Mouse (Mus musculus) adipocyte (in vitro differentiated cells): ENCODE data around the gene Cmtr1.

ENCODE experiments used
- DNase-seq: peaks from one replicate; pipeline ENCODE4 v3.0.0-alpha.2; 2016; ENCODE audit warnings: low spot score

Gene Cmtr1

DNA sequence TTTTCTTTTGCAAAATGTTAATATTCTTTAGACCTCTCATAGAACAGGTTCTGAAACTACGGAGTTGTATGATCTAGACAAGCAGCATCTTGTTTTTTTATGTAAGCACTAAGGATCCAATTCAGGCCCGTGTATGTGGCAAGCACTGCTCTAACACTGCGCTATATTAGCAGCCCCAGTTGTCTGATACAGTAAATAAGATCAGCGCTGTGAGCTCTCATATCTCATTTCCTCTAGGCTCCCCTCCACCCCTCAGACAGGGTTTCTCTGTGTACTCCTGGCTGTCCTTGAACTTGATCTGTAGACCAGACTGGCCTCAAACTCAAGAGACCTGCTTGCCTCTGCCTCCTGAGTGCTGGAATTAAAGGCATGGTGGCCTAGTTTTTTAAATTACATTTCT, 8.6 kb downstream of the Cmtr1 start:
- DNase-seq = no peak

DNA sequence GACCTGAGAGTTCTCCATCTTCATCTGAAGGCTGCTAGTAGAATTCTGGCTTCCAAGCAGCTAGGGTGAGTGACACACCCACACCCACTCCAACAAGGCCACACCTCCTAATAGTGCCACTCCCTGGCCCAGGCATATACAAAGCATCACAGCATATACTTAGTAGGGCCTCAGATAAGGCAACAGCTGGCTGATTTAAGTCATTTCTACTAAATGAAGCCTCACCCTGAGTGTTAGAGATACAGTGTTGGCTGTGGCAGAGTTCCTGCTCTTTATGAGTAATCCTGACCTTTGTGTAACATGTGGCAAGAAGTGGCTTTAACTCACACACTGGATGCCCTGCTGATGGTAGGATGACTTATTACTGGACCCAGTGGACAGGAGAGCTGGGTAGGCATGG, 9.5 kb downstream of the Cmtr1 start:
- DNase-seq = peak; percentile 60

DNA sequence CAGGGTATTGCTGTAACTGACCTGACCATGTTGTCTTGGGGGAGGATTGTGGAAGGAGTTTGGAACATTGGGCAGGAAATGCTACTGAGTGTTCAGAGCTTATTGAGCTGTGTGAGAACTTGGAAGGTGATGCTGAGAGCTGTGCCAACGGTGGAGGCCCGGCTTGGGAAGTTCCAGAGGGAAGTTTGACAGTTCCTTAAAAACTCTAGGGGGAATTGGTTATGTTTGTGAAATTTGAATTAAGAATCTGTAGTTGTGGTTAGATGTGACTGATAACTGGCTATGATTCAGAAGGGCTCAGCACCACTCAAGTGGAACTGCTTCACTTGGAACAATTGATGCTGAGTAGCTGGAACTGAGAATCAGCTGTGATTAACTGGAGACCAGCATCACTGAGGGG, 10.6 kb downstream of the Cmtr1 start:
- peak; percentile 52 for DNase-seq

DNA sequence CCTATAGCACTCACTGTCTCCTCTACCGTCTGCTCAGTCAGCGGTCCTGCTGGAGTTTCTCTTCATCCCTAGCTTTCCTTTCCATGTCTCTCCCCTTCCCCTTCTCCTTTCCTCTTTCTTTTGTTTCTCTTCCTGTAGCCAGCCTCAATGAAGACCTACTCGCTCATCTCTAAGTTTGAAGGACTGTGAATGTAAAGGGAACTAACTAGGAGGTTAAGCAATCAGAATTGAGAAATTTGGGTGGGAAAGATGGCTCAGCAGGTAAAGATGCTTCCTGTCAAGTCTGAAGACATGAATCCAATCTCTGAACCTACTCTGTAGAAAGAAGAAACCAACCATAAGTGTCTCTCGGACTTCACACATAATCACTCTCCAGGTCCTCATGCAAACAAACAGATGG, 12.9 kb downstream of the Cmtr1 start:
- DNase-seq = no peak

DNA sequence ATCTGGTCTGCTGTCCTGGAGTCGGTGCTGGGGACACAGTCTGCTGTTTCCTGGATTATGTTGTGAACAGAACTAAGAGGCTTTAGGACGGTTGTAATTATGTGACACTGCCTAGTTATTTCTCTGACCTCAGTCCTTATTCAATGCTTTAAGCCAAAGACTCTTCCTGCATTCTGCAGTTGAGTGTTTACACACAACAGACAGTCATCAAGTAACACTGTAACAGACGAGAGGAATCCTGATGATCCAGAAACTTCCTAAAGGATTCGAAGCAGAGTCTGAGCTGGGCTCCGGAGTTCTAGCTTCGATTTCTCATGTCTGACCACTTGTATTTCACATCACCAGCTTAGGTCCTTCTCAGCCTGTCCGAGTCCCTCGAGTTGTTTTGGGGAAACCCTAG, 18.1 kb downstream of the Cmtr1 start:
- no peak for DNase-seq

DNA sequence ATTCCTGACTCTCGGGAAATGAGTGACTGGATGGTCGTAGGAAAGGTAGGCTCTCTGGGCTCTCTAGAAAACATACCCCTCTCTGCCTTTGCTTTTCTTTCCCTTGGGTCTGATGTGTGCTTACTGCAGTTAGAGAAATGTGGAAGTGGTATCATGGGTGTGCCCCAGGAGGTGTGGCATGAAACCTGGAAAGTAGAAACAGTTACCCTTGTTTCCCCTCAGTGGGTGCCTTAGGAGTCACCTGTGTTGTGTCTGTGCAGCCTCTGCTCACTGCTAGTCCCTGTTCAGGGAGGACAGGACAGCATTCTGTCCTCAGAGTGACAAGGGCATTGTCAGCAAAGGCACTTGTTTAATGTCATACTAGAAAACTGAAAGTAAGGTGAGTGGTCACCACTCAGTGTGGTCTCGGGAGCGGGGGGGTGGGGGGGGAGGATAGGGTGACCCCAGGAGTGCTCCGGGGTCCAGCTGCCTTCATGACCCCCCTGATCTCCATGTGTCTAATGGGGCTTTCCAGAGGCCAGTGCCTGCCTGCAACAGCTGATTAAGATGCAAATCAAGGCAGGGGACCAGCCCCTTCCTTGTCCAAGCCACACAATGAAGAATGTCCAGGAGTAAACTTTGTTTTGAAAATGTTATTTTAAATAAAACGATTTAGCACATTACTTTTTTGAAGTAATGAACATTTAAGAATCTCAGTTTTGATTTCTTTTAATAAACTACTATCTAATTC, 18.8 kb downstream of the Cmtr1 start:
- no peak for DNase-seq

DNA sequence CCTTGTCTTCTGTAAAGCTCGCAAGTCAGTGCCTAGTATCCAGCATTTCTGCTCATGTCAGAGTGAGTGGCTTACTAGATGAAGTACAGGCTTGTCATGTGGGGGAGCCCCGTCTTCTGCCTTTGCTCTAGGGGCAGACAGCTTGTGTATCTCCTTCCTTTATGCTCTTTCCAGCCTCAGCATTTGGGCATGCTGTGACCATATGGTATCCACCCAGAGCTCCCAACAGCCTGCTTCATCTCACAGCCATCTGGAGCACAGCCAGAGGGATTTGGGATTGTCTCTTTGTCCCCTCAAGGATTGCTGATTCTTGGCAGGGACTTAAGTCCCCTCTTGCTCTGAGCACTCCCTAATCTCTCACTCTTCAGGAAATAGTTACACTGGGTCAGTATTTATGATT, 19.8 kb downstream of the Cmtr1 start:
- no peak for DNase-seq

DNA sequence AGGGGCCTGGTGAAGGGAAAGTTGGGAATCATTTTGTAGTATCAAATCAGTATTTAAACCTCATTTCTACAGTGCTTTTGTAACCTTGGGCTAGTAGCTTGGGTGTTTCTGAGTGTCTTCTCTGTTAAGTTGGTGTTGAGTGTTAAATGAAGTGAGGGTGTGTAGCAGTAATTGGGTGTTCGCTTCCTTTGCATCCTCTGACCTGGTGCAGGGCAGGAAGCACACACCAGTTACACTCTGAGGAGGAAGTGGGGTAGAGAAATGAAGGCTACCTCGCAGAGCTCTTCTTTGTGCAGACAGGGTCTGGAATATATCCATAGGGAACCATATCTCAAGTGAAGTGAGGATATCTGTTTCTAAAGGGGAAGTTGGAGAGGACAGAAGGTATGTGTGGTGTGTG, 20.5 kb downstream of the Cmtr1 start:
- DNase-seq = no peak

DNA sequence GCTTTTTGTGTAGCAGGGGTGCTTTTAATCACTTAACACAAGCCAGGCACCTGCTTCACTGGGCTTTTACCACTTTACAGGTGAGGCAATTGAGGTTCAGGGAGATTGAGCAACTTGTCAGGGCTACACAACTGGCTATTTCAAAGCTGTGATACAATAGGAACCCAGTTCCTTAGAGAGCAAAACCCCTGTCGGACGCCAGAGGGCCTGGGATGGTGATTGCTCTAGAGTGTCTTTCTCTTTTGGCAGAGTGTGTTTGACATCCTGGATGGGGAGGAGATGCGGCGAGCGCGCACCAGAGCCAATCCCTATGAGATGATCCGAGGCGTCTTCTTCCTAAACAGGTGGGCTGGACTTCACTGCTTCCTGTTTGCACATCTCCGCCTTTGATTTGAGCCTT, 21.3 kb downstream of the Cmtr1 start:
- DNase-seq = no peak

DNA sequence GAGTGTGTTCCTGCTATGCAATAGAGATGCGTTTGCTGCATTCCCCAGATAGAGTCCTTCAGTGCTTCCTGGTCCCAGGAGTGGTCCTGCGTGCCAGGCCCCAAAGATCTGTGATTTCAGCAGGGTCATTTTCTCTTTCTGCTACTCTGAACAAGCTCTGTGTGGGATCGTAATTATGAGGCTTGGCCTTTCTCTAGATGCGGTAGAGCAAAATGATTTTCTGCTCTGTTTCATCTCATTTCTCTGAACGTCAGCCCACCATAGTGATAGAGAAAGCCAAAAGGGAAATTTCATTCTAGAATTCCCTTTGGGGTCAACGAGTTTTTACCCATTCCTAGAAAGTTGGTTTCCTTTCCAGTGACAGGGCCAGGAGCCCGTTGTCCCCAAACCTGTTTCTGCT, 21.9 kb downstream of the Cmtr1 start:
- DNase-seq = no peak

DNA sequence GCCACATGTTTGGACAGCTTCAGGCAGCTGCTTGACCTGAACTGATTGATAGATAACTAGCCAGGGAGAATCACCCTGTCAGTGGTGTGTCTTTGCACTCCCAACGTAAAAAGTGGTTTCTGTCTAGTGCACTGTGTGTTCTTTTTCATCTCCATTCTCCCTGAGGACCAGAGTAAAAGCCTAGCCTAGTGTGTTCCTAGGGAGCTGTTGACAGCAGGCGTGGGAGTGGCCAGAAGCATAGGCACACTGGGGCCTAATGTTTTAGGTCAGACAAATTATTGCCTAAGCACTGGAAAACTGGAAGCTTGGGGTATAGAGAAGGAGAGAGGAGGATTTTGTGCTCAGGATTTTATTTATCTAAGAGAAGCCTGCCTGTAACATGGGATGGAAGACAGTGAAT, 22.7 kb downstream of the Cmtr1 start:
- peak; percentile 18 for DNase-seq

DNA sequence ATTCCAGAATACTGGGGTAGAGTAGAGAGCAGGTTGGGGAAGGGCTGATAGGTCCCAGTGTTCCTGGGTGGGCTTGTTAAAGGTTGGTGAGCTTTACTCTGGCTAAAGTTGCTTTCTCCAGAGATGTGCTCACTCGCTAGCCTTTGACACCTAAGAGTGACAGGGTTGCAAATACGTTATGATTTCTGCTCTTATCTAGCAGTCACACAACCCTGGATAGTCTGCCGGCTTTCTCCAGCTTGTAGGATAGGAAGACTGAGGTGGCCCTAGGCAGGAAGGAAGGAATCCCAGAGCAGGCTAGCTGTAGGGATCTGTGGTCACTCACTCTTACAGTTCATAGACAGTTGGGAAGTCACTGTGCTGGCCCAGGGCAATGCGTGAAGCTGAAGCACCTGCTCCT, 23.9 kb downstream of the Cmtr1 start:
- DNase-seq = no peak

DNA sequence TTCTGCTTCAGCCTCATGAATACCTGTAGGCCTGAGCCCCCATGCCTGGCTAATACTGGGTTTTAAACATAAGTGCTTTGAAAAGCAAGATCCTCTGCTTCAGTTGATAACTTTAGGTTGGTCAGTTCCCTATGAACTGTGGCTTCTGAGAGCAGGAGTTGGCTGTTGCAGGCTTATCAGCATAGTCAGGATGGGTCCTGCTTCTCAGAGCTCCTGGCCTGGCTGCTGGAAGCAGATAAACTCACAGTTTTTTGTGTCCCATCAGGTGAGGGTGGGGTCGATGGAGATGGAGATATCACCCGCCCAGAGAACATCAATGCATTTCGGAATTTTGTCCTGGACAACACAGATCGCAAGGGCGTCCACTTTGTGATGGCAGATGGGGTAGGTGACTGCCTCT, 26.4 kb downstream of the Cmtr1 start:
- no peak for DNase-seq

DNA sequence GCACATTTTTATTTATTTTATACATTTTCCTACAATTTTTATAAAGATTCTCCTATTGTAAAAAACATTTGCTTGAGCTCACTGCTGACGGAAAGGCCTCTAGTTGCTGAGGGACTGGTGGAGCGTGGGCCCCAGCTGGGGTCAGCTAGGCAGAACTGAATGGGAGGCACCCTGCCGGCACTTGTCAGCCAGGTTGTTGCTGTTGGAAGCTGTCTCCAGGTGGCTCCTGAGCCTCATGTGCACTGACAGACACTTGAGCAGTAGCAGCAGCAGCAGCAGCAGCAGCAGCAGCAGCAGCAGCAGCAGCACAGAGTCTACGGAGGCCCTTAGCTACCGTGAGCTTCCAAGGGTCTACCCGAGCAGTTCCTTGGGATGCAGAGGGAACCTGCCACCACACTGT, 27.0 kb downstream of the Cmtr1 start:
- DNase-seq = no peak

DNA sequence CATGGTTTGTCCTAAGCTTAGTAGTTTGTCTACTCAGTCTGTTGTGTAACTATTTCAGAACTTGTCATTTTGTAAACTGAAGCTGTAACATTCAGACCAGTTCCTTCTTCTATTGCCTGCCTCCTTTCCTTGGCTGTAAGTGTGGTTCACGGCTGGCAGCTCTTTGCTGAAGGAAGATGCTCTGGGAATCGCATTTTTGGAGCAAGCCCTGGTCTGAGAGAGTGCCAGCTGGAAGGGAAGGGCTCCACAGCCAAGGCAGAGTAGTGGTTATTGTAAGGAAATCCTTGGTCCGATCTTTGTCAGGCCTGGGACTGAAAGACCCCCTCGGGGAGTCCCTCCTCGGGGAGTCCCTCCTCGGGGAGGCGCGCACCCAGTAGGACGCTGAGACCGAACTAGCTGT, 28.2 kb downstream of the Cmtr1 start:
- no peak for DNase-seq

DNA sequence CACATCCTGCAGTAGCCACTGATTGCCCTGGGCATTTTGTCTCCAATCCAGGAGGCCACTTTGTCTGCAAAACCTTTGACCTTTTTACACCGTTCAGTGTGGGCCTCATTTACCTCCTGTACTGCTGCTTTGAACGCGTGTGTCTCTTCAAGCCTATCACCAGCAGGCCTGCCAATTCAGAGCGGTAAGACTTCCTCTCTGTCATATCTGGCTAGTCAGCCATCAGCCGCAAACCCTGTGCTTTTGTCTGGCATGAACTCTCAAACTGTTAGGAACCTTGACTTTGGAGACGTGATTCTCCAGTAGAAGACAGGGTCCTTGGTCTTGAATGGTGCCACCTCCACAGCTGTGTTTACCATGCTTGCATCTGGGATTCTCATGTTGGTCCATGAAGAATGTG, 29.9 kb downstream of the Cmtr1 start:
- no peak for DNase-seq

DNA sequence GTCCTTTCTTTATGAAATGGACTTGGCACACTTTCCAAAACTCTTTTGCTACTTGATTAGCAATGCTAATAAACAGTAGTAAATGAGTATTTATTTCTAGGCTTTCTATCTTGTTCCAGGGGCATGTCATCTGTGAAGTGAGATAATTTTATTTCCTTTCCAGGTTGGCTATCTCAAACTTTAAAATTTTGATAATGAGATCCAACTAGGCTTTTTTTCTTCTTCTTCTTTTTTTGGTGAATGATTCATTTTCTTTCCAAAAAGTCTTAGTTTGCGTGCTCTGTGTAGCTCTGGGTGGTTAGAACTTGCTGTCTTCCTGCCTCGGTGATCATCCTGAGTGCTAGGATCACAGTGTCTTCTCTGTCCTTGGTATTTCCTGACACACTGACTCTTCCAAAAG, 32.4 kb downstream of the Cmtr1 start:
- DNase-seq = no peak

DNA sequence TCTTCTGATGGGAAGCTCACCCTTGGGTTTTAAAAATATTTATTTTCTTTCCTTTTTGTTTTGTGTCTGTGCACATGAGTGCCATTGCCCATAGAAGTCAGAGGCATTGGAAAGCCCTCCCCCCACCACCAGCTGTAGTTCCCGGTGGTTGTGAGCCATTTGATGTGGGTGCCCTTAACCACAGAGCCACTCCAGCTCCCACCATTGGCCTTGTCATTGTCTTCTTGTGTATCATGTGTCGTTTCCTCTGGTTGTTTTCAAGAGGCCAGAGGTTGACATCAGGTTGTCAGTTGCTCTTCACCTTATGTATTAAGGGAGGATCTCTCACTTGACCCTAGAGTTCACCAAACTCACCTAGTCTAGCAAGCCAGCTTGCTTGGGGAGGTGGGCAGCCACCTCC, 33.2 kb downstream of the Cmtr1 start:
- no peak for DNase-seq

DNA sequence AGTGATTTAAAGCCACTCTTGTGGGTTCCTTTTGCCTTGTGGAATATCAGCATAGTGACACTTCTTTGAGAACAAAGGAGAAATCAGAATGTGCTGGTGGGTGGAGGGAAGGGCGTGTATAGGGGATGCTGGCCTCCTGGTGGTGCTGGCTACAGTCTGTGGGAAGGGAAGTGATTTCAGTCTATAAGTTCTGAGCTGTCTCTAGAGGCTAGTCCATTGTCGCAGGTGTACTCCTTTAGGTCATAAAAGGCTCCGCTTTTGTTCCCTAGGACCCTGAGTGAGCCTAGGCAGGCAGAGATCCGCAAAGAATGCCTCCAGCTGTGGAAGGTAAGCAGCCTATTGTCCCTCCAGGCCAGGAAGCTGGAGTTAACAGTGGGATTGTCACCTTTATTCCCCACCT, 34.1 kb downstream of the Cmtr1 start:
- no peak for DNase-seq

DNA sequence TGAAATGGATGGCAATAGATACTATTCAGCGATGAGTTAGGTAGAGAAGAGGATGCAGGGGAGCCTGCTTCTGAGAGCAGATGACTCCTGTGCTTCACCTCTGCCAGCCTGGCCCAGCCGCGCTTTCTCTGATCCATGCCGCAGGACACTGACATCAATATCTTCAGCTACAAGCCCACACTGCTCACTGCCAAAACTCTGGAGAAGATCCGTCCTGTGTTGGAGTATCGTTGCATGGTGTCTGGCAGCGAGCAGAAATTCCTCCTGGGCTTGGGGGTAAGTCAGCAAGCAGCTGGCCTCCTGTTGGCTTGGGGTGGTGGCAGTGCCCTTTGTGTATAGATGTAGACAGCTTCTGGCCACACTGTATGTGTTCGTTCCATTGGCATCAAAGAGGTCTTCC, 36.5 kb downstream of the Cmtr1 start:
- no peak for DNase-seq

DNA sequence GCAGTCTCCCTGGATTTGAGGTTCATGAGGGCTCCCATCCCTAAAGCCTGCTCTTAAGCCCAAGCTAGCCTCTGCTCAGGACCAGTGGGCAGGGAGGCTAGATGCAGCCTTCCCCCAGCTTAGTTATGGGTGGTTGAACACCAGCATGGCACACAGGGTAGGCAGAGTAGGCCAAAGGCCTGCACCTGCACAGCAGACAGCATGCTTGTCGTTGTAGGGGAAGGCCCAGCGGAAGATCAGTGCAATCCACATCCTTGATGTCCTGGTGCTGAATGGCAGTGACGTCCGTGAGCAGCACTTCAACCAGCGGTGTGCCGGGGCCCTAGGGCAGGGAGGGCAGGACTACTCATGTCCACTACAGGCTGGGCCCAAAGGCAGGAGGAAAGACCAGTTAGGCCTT, 38.0 kb downstream of the Cmtr1 start:
- no peak for DNase-seq

DNA sequence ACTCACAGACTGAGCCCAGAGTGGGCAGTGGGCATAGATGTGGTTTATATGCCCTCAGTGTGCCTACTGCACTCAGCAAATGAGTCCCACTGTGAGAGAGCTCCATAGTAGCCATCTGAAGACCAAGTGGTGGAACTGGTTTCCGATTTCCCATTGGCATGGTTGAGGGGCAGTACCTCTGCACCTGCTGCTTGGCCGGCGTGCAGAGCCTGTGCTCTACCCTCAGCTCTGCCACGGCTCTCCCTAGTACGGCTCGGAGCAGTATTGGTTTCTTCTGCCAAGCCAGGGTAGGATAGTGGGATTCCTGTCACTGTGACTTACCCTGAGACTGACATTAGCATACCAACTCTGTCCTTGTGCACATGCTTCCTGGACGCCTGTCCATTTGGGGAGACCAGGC, 40.2 kb downstream of the Cmtr1 start:
- DNase-seq = no peak

DNA sequence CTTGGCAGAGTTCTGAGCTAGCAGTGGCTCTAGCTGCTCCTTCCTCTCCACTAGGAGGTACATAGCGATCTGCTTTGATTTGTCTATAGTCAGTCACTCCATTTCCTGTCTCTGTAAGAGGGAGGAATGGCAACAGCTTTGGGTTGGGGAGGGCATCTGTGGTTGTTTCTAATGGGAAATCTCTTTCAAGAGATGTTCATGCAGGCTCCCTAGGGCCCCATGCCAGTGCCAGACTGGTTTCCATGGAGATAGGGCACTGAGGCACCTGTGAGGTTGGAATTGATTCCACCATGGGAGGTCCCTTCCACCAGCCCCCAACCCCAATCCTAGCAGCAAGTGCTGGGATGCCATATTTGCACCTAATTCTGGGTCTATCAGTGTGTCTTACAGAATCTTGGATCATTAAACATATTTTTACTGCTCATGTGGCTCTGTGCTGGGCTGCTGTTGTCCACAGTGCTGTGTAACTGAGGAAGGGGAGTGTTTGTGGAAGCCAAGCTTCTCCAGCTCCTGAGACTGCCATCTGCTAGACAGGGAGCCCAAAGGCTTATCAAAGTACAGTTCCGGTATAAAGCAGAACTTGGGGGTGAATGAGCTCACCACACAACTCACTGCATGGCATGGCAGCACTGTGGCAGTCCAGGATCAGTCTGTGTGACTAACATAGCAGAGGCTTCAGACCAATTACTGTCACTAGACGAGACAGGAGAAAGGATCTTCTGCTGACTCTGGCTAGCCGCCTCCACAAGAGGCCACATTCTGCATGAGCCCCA, 42.7 kb downstream of the Cmtr1 start:
- DNase-seq = no peak

DNA sequence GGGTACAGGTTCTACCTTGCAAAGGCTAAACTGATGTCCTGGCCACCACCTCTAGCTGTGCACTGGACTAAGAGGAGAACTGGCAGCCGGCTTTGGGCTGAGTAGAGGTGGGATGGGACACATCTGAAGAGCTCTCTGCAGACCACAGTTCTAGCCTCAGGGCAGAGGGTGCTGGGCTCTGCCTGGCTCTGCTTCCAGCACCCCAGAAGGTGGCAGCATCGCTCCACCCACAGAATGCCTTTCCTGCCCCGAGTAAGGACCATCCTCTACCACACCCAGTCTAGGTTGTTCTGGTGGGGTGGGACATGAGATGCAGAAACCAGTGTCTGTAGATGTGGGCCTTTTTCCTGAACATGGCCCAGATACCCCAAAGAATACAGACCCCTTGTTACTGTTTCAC, 44.4 kb downstream of the Cmtr1 start:
- DNase-seq = peak; percentile 44
